In genomic region chr5:20461709-20462108, GRCm38 (mm10) we compare ENCODE assay signal across 15 mouse cellular contexts.
"Had no signal": no experiment of that assay in that cellular context is flagged by ENCODE, and none has a peak within 500 bp of the region (broad histone marks: within the 10 kb centered on the region; RNA-seq: fewer than 3 reads in every experiment).

No protein-coding gene starts in this region.

- DNase-seq: lung, adult 18-20 months; lung, postnatal 4 days; retina, postnatal 1 day; right cerebral cortex, postnatal 4 days; thymus, adult 18-20 months; thymus, postnatal 14 days; thymus, postnatal 36 days had no signal

- H3K27ac ChIP-seq: midbrain, embryonic 10.5 days; midbrain, embryonic 13.5 days; neural tube, embryonic 13.5 days; neural tube, embryonic 15.5 days; stomach, embryonic 15.5 days; stomach, postnatal 0 days had no signal

- H3K4me3 ChIP-seq: midbrain, embryonic 10.5 days; midbrain, embryonic 13.5 days; myocyte; neural tube, embryonic 13.5 days; neural tube, embryonic 15.5 days; stomach, embryonic 15.5 days had no signal

- ATAC-seq: midbrain, embryonic 13.5 days; midbrain, embryonic 16.5 days had no signal
